Mouse (Mus musculus) ES-Bruce4 (cell line): Measurements from ENCODE around the gene Kyat3.
"Not testable (repeated sequence)": the region's sequence is repeated elsewhere in the genome, so short reads cannot be mapped to it uniquely, and the experiment has no call there.

Experiments used
- EP300 ChIP-seq: IDR thresholded peaks from 2 replicates; pipeline ENCODE4 v1.6.1; 2011; ENCODE audit warnings: low read depth, low read length; ENCODE audit not compliant: insufficient read depth
- POLR2A ChIP-seq: IDR thresholded peaks from one replicate; pipeline ENCODE4 v1.8.1; 2011; ENCODE audit warnings: low read length; ENCODE audit not compliant: insufficient read depth

DNA sequence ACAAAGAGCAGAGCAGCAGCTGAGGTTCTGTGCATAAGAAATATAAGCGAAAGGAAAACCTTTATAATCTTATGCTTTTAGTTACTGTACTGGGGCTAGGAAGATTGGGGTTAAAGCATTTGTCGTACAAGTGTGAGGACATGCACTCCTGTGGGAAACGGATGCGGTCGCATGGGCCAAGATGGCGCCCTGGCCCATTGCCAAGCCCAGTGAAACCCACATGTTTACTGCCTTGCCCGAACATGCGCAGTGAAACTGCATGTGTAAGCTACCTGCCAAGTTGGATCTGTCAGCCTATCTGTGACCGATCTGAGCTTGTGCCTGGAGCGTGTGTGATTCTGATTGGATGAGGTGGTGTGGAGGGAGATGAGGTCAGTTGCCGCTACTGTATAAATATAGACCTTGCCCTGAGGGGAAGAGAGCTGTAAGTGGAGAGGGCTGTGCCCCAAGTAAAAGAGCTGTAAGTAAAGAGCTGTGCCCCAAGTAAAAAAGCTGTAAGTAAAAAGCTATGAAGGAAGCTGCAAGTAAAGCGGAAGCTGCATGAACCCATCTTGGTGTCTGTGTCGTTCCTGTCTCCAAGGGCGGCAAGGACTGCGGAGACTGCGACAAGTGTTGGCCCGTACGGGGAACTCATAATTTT, 11.7 kb downstream of the Kyat3 start:
- TF ChIP-seq POLR2A, EP300: not testable (repeated sequence)
